Mouse (Mus musculus) hindbrain, embryonic 13.5 days (tissue): ENCODE results near the gene Cela3b. TPM values are rescaled to one million over a fixed set of nuclear protein-coding genes. Genes with fewer than 3 reads are reported as not detected.

Experiments used
- ATAC-seq: fragments of 200-750 bp; cut with Nextera tagmentation; 2 replicates; pipeline ENCODE4 v1.8.0; 2017; ENCODE audit warnings: moderate TSS enrichment; ENCODE audit not compliant: low FRiP score
- H3K27ac ChIP-seq: fragments of 300-500 bp; sonication (generic); 2 replicates; pipeline ENCODE4 v1.5.1; 2015; ENCODE audit warnings: inconsistent platforms, mild to moderate bottlenecking, moderate library complexity
- H3K27me3 ChIP-seq: fragments of 300-500 bp; sonication (generic); 2 replicates; pipeline ENCODE4 v1.6.1; 2015; ENCODE audit warnings: mild to moderate bottlenecking, inconsistent platforms
- H3K36me3 ChIP-seq: fragments of 300-500 bp; sonication (generic); 2 replicates; pipeline ENCODE4 v1.6.1; 2015; ENCODE audit warnings: mild to moderate bottlenecking, inconsistent platforms
- H3K4me1 ChIP-seq: fragments of 300-500 bp; sonication (generic); replicated peaks from 2 replicates; pipeline ENCODE4 v1.6.1; 2015; ENCODE audit warnings: inconsistent platforms
- H3K4me2 ChIP-seq: fragments of 300-500 bp; sonication (generic); 2 replicates; pipeline ENCODE4 v1.6.1; 2015; ENCODE audit warnings: inconsistent platforms, mild to moderate bottlenecking, moderate library complexity
- H3K4me3 ChIP-seq: fragments of 300-500 bp; sonication (generic); 2 replicates; pipeline ENCODE4 v1.5.1; 2015; ENCODE audit warnings: mild to moderate bottlenecking, inconsistent platforms
- H3K9ac ChIP-seq: fragments of 300-500 bp; sonication (generic); 2 replicates; pipeline ENCODE4 v1.6.1; 2015; ENCODE audit warnings: mild to moderate bottlenecking, inconsistent platforms
- H3K9me3 ChIP-seq: fragments of 300-500 bp; sonication (generic); 2 replicates; pipeline ENCODE4 v1.6.1; 2016; ENCODE audit warnings: inconsistent platforms
- WGBS: fragments of 180-500 bp; shearing (Covaris S2); methylation state at CpG from one replicate; pipeline ENCODE4 v1.1.7; 2015; 5-methylcytosine and 5-hydroxymethylcytosine counted together
- polyA plus RNA-seq: library from polyadenylated mRNA; unstranded; fragments of >200 nt; fragmentation: Nextera tagmentation; extraction: Ambion mirVana; gene quantifications from 2 replicates; pipeline ENCODE4 v1.2.1, GENCODE M21; 2015

The Cela3b gene
- polyA plus RNA-seq: not detected in 2 replicates

DNA sequence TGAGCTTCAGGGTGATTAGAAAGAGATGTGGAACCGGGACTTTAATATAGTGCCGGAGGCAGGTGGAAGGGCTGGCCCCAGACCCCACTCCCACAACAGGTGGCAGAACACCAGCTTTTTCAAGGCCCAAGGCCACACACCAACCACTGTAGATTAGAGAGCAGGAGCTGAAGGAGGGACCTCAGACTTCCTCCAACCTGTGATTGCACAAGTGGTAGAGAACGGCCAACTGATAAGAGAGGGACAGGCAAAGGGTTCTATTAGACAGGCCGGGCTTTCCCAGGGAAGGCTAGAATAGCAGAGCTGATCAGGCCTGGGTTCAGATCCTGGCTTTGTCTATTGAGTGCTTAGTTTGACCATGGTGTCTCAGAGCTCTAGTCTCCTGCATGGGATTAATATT, at the start of gene Cela3b:
TSS of gene Cela3b (minus strand) at position 39 of the 400 bp plus-strand sequence.
- WGBS: 96% methylated on average over 4 of the region's 4 CpGs

GRCm38 (mm10) chr4:137479757-137480156, 49.4 kb upstream of the Cela3b start:
- ATAC-seq: no peak
- no peaks in the 10 kb centered on the region for H3K9me3 ChIP-seq
- no peak overlapping the region for H3K27ac ChIP-seq
- WGBS: 14% methylated on average over 6 of the region's 6 CpGs
- peak overlapping the region; percentile 43 for H3K9ac ChIP-seq
- no peak overlapping the region for H3K4me3 ChIP-seq
- H3K4me2 ChIP-seq: no peak overlapping the region
- H3K27me3 ChIP-seq: 0 out of 2 replicates have a peak, but pooled peaks cover 26% of the 10 kb centered on the region
- no peaks in the 10 kb centered on the region for H3K36me3 ChIP-seq
- peaks cover 67% of the 10 kb centered on the region for H3K4me1 ChIP-seq

More for the DNA sequence above, at the start of gene Cela3b:
- Histone ChIP-seq H3K4me2 (no peak within 1 kb of the TSS), H3K27me3 (no peaks in the 10 kb centered on the region), H3K4me3 (no peak within 1 kb of the TSS), H3K9ac (no peak within 1 kb of the TSS), H3K4me1 (no peaks in the 10 kb centered on the region), H3K27ac (no peak within 1 kb of the TSS), H3K36me3 (no peaks in the 10 kb centered on the region), H3K9me3 (no peaks in the 10 kb centered on the region)
- ATAC-seq: no peak

- Histone ChIP-seq H3K27me3 (0 out of 2 replicates have a peak, but pooled peaks cover 24% of the 10 kb centered on the region), H3K9ac (no peak overlapping the region), H3K27ac (no peak overlapping the region), H3K4me2 (no peak overlapping the region), H3K4me1 (peaks cover 63% of the 10 kb centered on the region), H3K9me3 (no peaks in the 10 kb centered on the region), H3K4me3 (no peak overlapping the region), H3K36me3 (no peaks in the 10 kb centered on the region)
- ATAC-seq: no peak
- WGBS: 61% methylated on average over 5 of the region's 5 CpGs
These were observed 48.0 kb upstream of the Cela3b start for GRCm38 (mm10) chr4:137478306-137478705.

DNA sequence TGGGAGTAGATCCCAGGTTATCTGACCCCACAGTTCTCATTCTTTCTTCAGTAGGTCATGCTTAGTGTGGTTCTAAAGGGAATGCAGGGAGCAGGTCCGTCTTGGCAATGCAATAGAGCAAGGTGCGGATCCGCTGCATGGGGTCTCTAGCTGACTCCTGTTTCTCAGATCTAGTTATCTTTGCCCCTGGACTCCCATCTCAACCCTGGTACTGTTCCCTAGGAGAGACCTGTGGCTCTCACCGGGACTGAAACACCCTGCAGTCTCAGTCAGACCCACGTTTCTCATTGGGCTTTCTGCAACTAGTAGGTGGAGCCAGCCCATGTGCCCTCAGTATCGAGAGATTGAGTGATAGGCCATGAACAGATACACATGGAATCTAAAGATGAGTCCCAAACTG, 47.3 kb upstream of the Cela3b start:
- no peak for ATAC-seq
- peaks cover 63% of the 10 kb centered on the region for H3K4me1 ChIP-seq

GRCm38 (mm10) chr4:137476761-137477237, 46.5 kb upstream of the Cela3b start:
- Histone ChIP-seq H3K4me1 (peaks cover 56% of the 10 kb centered on the region), H3K9ac (peak overlapping the region; percentile 24; the same call in 1 of the 2 replicates), H3K36me3 (no peaks in the 10 kb centered on the region), H3K9me3 (no peaks in the 10 kb centered on the region), H3K27ac (no peak overlapping the region), H3K4me3 (no peak overlapping the region), H3K27me3 (0 out of 2 replicates have a peak, but pooled peaks cover 24% of the 10 kb centered on the region), H3K4me2 (peak overlapping the region; percentile 34)
- WGBS: 22% methylated on average over 16 of the region's 17 CpGs
- no peak for ATAC-seq

More for the DNA sequence above, 47.3 kb upstream of the Cela3b start:
- no peaks in the 10 kb centered on the region for H3K9me3 ChIP-seq
- H3K9ac ChIP-seq: no peak overlapping the region
- no peak overlapping the region for H3K4me3 ChIP-seq
- H3K27me3 ChIP-seq: 0 out of 2 replicates have a peak, but pooled peaks cover 24% of the 10 kb centered on the region
- no peak overlapping the region for H3K4me2 ChIP-seq
- H3K36me3 ChIP-seq: no peaks in the 10 kb centered on the region
- H3K27ac ChIP-seq: no peak overlapping the region
- WGBS: 65% methylated on average over 6 of the region's 6 CpGs

DNA sequence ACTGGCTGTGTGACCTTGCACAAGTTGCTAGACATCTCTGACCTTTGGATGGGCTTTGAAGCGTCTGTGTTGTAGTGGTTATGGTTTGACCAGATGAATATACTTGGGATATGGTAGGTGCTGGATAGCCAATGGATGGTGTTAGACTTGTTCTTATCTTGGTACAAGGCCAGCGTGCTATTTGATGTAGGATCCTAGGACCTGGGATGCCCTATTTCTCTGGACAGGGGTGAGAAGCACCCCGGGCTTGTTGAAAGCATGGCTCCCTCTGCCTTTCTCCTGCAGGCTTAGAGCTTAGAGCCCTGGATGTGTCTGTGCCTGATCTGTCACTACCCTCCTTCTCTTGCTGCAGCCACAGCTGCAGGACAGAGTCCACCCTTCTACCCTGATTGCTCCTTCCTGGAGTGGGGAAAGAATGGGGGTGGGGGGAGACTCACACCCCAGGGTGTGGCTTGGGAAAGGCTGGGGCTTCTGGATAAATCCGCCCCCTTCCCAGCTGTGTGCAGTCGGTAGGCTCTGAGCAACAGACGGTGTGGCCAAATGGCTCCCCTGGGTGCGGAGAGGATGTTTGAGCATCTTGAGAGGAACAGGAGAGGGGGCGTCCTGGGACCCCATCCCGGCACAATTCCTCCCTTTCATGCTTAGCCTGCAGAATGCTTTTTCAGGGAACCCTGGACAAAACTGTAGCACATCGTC, 45.9 kb upstream of the Cela3b start:
- WGBS: 37% methylated on average over 10 of the region's 10 CpGs
- Histone ChIP-seq H3K4me3 (no peak overlapping the region), H3K9ac (peak overlapping the region; percentile 24; the same call in 1 of the 2 replicates), H3K9me3 (no peaks in the 10 kb centered on the region), H3K27me3 (0 out of 2 replicates have a peak, but pooled peaks cover 23% of the 10 kb centered on the region), H3K4me2 (peak overlapping the region; percentile 34; the same call in 1 of the 2 replicates), H3K27ac (no peak overlapping the region), H3K36me3 (no peaks in the 10 kb centered on the region), H3K4me1 (peaks cover 52% of the 10 kb centered on the region)
- ATAC-seq: no peak

DNA sequence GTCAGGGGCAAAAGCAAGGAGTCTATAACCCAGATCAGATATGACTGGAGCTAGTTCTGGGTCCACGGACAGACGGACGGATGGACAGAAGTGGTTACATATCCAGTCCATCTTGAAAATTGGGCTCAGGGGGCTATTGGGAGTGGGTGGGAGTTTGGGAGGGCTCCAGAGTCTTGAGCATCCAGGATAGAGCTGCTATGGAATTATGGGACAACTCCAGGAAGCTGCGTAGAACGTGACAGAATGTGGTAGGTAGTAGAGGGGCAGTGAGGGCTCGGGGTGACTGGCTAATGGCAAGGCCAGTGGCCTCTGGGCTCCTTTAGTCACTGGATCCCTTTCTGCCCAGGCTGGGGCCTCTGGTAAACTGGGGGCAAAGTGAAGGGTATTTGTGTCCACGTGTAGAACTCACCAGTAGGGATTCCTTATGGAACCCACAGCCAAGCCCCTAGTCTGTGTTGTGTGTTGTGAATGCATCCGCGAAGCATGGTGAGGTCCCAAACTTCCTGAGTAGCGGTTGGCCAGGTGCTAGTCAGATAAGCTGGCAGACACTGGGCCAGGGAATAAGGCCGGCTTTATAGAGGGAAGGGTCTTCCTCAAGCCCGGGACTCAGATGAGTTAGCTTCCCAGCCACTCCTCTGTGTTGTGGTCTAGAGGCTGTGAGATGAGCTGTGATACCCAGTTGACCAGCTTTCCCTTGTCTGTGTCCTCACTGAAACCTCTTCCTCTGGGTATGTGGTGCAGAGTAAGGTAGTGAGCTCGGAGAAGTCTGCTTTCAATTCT, 45.1 kb upstream of the Cela3b start:
- 90% methylated on average over 13 of the region's 13 CpGs for WGBS

GRCm38 (mm10) chr4:137474694-137475093, 44.4 kb upstream of the Cela3b start:
- H3K4me1 ChIP-seq: peaks cover 53% of the 10 kb centered on the region
- WGBS: 95% methylated on average over 7 of the region's 7 CpGs

More for the DNA sequence above, 45.1 kb upstream of the Cela3b start:
- H3K4me3 ChIP-seq: no peak overlapping the region
- H3K9ac ChIP-seq: no peak overlapping the region
- H3K4me1 ChIP-seq: peaks cover 52% of the 10 kb centered on the region
- H3K36me3 ChIP-seq: no peaks in the 10 kb centered on the region
- H3K4me2 ChIP-seq: no peak overlapping the region
- no peak overlapping the region for H3K27ac ChIP-seq
- no peaks in the 10 kb centered on the region for H3K9me3 ChIP-seq
- no peak for ATAC-seq
- 0 out of 2 replicates have a peak, but pooled peaks cover 18% of the 10 kb centered on the region for H3K27me3 ChIP-seq

GRCm38 (mm10) chr4:137473701-137474388, 43.5 kb upstream of the Cela3b start:
- Histone ChIP-seq H3K9me3 (no peaks in the 10 kb centered on the region), H3K4me3 (no peak overlapping the region), H3K27me3 (peaks cover 30% of the 10 kb centered on the region), H3K4me1 (peaks cover 53% of the 10 kb centered on the region), H3K36me3 (no peaks in the 10 kb centered on the region), H3K27ac (no peak overlapping the region), H3K9ac (no peak overlapping the region), H3K4me2 (no peak overlapping the region)
- no peak for ATAC-seq
- 73% methylated on average over 18 of the region's 18 CpGs for WGBS

More at GRCm38 (mm10) chr4:137474694-137475093, 44.4 kb upstream of the Cela3b start:
- Histone ChIP-seq H3K9ac (no peak overlapping the region), H3K4me3 (no peak overlapping the region), H3K27ac (no peak overlapping the region), H3K27me3 (peaks cover 26% of the 10 kb centered on the region; the same call in 1 of the 2 replicates), H3K36me3 (no peaks in the 10 kb centered on the region), H3K9me3 (no peaks in the 10 kb centered on the region), H3K4me2 (no peak overlapping the region)
- no peak for ATAC-seq

- 89% methylated on average over 8 of the region's 8 CpGs for WGBS
- no peak overlapping the region for H3K4me3 ChIP-seq
- peaks cover 25% of the 10 kb centered on the region for H3K27me3 ChIP-seq
- H3K9me3 ChIP-seq: no peaks in the 10 kb centered on the region
- H3K4me1 ChIP-seq: peaks cover 52% of the 10 kb centered on the region
- ATAC-seq: no peak
- no peak overlapping the region for H3K27ac ChIP-seq
- H3K9ac ChIP-seq: no peak overlapping the region
- H3K36me3 ChIP-seq: no peaks in the 10 kb centered on the region
- H3K4me2 ChIP-seq: no peak overlapping the region
These were observed 42.9 kb upstream of the Cela3b start for GRCm38 (mm10) chr4:137473240-137473639.

- peaks cover 46% of the 10 kb centered on the region for H3K4me1 ChIP-seq
- peaks cover 15% of the 10 kb centered on the region for H3K27me3 ChIP-seq
- 72% methylated on average over 8 of the region's 8 CpGs for WGBS
- no peak overlapping the region for H3K4me3 ChIP-seq
- H3K9ac ChIP-seq: peak overlapping the region; percentile 1; the same call in 1 of the 2 replicates
- H3K36me3 ChIP-seq: no peaks in the 10 kb centered on the region
- no peak for ATAC-seq
- no peak overlapping the region for H3K4me2 ChIP-seq
- H3K9me3 ChIP-seq: no peaks in the 10 kb centered on the region
- H3K27ac ChIP-seq: no peak overlapping the region
These were observed 41.0 kb upstream of the Cela3b start for GRCm38 (mm10) chr4:137471326-137471725.
